Mouse (Mus musculus): Measurements from ENCODE around the gene Tenm2. TPM values are rescaled to one million over a fixed set of nuclear protein-coding genes. Genes with fewer than 3 reads are reported as not detected.

Tenm2 gene
- polyA plus RNA-seq, 1 experiment from 2014 or later = 1.4 TPM

GRCm38 (mm10) chr11:36309317-36309716 lies 926.4 kb downstream of the Tenm2 start:
- Histone ChIP-seq H3K9me3 (replicated peaks) (no peaks in the 10 kb centered on the region), H3K4me1 (replicated peaks) (peaks cover 3% of the 10 kb centered on the region), H3K9ac (no peak overlapping the region), H3K27ac (ENCODE audit: poor library complexity, severe bottlenecking) (no peak overlapping the region), H3K4me3 (no peak overlapping the region), H3K36me3 (no peaks in the 10 kb centered on the region), H3K4me2 (no peak overlapping the region), H3K27me3 (replicated peaks) (no peaks in the 10 kb centered on the region)
- ATAC-seq (ENCODE audit: insufficient number of reproducible peaks, low FRiP score) = no peak
- WGBS = 53% methylated on average over 4 of the region's 4 CpGs

GRCm38 (mm10) chr11:36307276-36307675 lies 928.5 kb downstream of the Tenm2 start:
- H3K4me3 ChIP-seq = no peak overlapping the region
- ATAC-seq (ENCODE audit: insufficient number of reproducible peaks, low FRiP score) = no peak
- H3K27me3 ChIP-seq (replicated peaks) = no peaks in the 10 kb centered on the region
- no peak overlapping the region for H3K27ac ChIP-seq (ENCODE audit: poor library complexity, severe bottlenecking)
- no peaks in the 10 kb centered on the region for H3K36me3 ChIP-seq
- H3K9me3 ChIP-seq (replicated peaks) = no peaks in the 10 kb centered on the region
- peaks cover 3% of the 10 kb centered on the region for H3K4me1 ChIP-seq (replicated peaks)
- 81% methylated on average over 6 of the region's 6 CpGs for WGBS
- H3K9ac ChIP-seq = no peak overlapping the region
- no peak overlapping the region for H3K4me2 ChIP-seq

- Histone ChIP-seq H3K9ac (no peak overlapping the region), H3K4me1 (replicated peaks) (peaks cover 2% of the 10 kb centered on the region), H3K4me3 (no peak overlapping the region), H3K4me2 (no peak overlapping the region), H3K27ac (ENCODE audit: poor library complexity, severe bottlenecking) (no peak overlapping the region), H3K9me3 (replicated peaks) (no peaks in the 10 kb centered on the region), H3K27me3 (replicated peaks) (no peaks in the 10 kb centered on the region), H3K36me3 (no peaks in the 10 kb centered on the region)
- 52% methylated on average over 10 of the region's 10 CpGs for WGBS
- ATAC-seq (ENCODE audit: insufficient number of reproducible peaks, low FRiP score) = no peak
Observed at GRCm38 (mm10) chr11:36305348-36305950, 930.3 kb downstream of the Tenm2 start.

- 77% methylated on average over 2 of the region's 2 CpGs for WGBS
- Histone ChIP-seq H3K27ac (ENCODE audit: poor library complexity, severe bottlenecking) (no peak overlapping the region), H3K4me2 (no peak overlapping the region), H3K9me3 (replicated peaks) (no peaks in the 10 kb centered on the region), H3K4me1 (replicated peaks) (no peaks in the 10 kb centered on the region), H3K9ac (no peak overlapping the region), H3K36me3 (no peaks in the 10 kb centered on the region), H3K27me3 (replicated peaks) (no peaks in the 10 kb centered on the region), H3K4me3 (no peak overlapping the region)
- ATAC-seq (ENCODE audit: insufficient number of reproducible peaks, low FRiP score) = no peak
Observed at GRCm38 (mm10) chr11:36302913-36303371, 932.8 kb downstream of the Tenm2 start.

- Histone ChIP-seq H3K4me1 (replicated peaks) (no peaks in the 10 kb centered on the region), H3K36me3 (no peaks in the 10 kb centered on the region), H3K27ac (ENCODE audit: poor library complexity, severe bottlenecking) (no peak overlapping the region), H3K4me3 (no peak overlapping the region), H3K27me3 (replicated peaks) (no peaks in the 10 kb centered on the region), H3K4me2 (no peak overlapping the region), H3K9ac (no peak overlapping the region), H3K9me3 (replicated peaks) (no peaks in the 10 kb centered on the region)
- 51% methylated on average over 7 of the region's 7 CpGs for WGBS
- ATAC-seq (ENCODE audit: insufficient number of reproducible peaks, low FRiP score) = no peak
Observed at GRCm38 (mm10) chr11:36302096-36302495, 933.7 kb downstream of the Tenm2 start.

- Histone ChIP-seq H3K9ac (no peak overlapping the region), H3K4me3 (no peak overlapping the region), H3K36me3 (no peaks in the 10 kb centered on the region), H3K9me3 (replicated peaks) (no peaks in the 10 kb centered on the region), H3K4me2 (no peak overlapping the region), H3K27ac (ENCODE audit: poor library complexity, severe bottlenecking) (no peak overlapping the region), H3K27me3 (replicated peaks) (no peaks in the 10 kb centered on the region), H3K4me1 (replicated peaks) (no peaks in the 10 kb centered on the region)
- 81% methylated on average over 3 of the region's 3 CpGs for WGBS
- ATAC-seq (ENCODE audit: insufficient number of reproducible peaks, low FRiP score) = no peak
Observed at GRCm38 (mm10) chr11:36296568-36296967, 939.2 kb downstream of the Tenm2 start.

GRCm38 (mm10) chr11:36292206-36292605 lies 943.6 kb downstream of the Tenm2 start:
- no peaks in the 10 kb centered on the region for H3K27me3 ChIP-seq (replicated peaks)
- no peak overlapping the region for H3K9ac ChIP-seq
- H3K27ac ChIP-seq (ENCODE audit: poor library complexity, severe bottlenecking) = no peak overlapping the region
- no peak for ATAC-seq (ENCODE audit: insufficient number of reproducible peaks, low FRiP score)
- WGBS = 34% methylated on average over 6 of the region's 6 CpGs
- no peak overlapping the region for H3K4me2 ChIP-seq
- H3K4me3 ChIP-seq = no peak overlapping the region
- no peaks in the 10 kb centered on the region for H3K4me1 ChIP-seq (replicated peaks)
- no peaks in the 10 kb centered on the region for H3K9me3 ChIP-seq (replicated peaks)
- no peaks in the 10 kb centered on the region for H3K36me3 ChIP-seq

GRCm38 (mm10) chr11:36286246-36286645 lies 949.5 kb downstream of the Tenm2 start:
- H3K9me3 ChIP-seq (replicated peaks) = no peaks in the 10 kb centered on the region
- no peaks in the 10 kb centered on the region for H3K4me1 ChIP-seq (replicated peaks)
- no peak overlapping the region for H3K9ac ChIP-seq
- no peak overlapping the region for H3K4me2 ChIP-seq
- no peaks in the 10 kb centered on the region for H3K36me3 ChIP-seq
- ATAC-seq (ENCODE audit: insufficient number of reproducible peaks, low FRiP score) = no peak
- no peaks in the 10 kb centered on the region for H3K27me3 ChIP-seq (replicated peaks)
- WGBS = 86% methylated on average over 6 of the region's 6 CpGs
- no peak overlapping the region for H3K27ac ChIP-seq (ENCODE audit: poor library complexity, severe bottlenecking)
- no peak overlapping the region for H3K4me3 ChIP-seq

GRCm38 (mm10) chr11:36280533-36280932 lies 955.2 kb downstream of the Tenm2 start:
- Histone ChIP-seq H3K27me3 (replicated peaks) (no peaks in the 10 kb centered on the region), H3K4me3 (no peak overlapping the region), H3K9ac (no peak overlapping the region), H3K4me2 (no peak overlapping the region), H3K9me3 (replicated peaks) (no peaks in the 10 kb centered on the region), H3K27ac (ENCODE audit: poor library complexity, severe bottlenecking) (no peak overlapping the region), H3K4me1 (replicated peaks) (peaks cover 10% of the 10 kb centered on the region), H3K36me3 (no peaks in the 10 kb centered on the region)
- 44% methylated on average over 7 of the region's 7 CpGs for WGBS
- no peak for ATAC-seq (ENCODE audit: insufficient number of reproducible peaks, low FRiP score)

GRCm38 (mm10) chr11:36277903-36278215 lies 957.9 kb downstream of the Tenm2 start:
- Histone ChIP-seq H3K9ac (no peak overlapping the region), H3K36me3 (no peaks in the 10 kb centered on the region), H3K4me2 (no peak overlapping the region), H3K27me3 (replicated peaks) (no peaks in the 10 kb centered on the region), H3K4me1 (replicated peaks) (peaks cover 10% of the 10 kb centered on the region), H3K9me3 (replicated peaks) (no peaks in the 10 kb centered on the region), H3K4me3 (no peak overlapping the region), H3K27ac (ENCODE audit: poor library complexity, severe bottlenecking) (no peak overlapping the region)
- ATAC-seq (ENCODE audit: insufficient number of reproducible peaks, low FRiP score) = no peak
- WGBS = 88% methylated on average over 9 of the region's 9 CpGs

GRCm38 (mm10) chr11:36277192-36277902 lies 958.4 kb downstream of the Tenm2 start:
- no peaks in the 10 kb centered on the region for H3K27me3 ChIP-seq (replicated peaks)
- ATAC-seq (ENCODE audit: insufficient number of reproducible peaks, low FRiP score) = no peak
- no peak overlapping the region for H3K4me2 ChIP-seq
- 68% methylated on average over 20 of the region's 20 CpGs for WGBS
- H3K9ac ChIP-seq = no peak overlapping the region
- no peak overlapping the region for H3K4me3 ChIP-seq
- H3K36me3 ChIP-seq = no peaks in the 10 kb centered on the region
- peaks cover 10% of the 10 kb centered on the region for H3K4me1 ChIP-seq (replicated peaks)
- H3K9me3 ChIP-seq (replicated peaks) = no peaks in the 10 kb centered on the region
- no peak overlapping the region for H3K27ac ChIP-seq (ENCODE audit: poor library complexity, severe bottlenecking)

GRCm38 (mm10) chr11:36276015-36276414 lies 959.7 kb downstream of the Tenm2 start:
- no peak for ATAC-seq (ENCODE audit: insufficient number of reproducible peaks, low FRiP score)
- no peak overlapping the region for H3K4me3 ChIP-seq
- H3K9me3 ChIP-seq (replicated peaks) = no peaks in the 10 kb centered on the region
- H3K27ac ChIP-seq (ENCODE audit: poor library complexity, severe bottlenecking) = no peak overlapping the region
- no peaks in the 10 kb centered on the region for H3K36me3 ChIP-seq
- no peak overlapping the region for H3K4me2 ChIP-seq
- H3K27me3 ChIP-seq (replicated peaks) = no peaks in the 10 kb centered on the region
- 26% methylated on average over 5 of the region's 5 CpGs for WGBS
- peaks cover 10% of the 10 kb centered on the region for H3K4me1 ChIP-seq (replicated peaks)
- H3K9ac ChIP-seq = no peak overlapping the region

All from heart, embryonic 12.5 days (tissue).